Mouse (Mus musculus) hindbrain, embryonic 13.5 days (tissue): ENCODE measurements around the gene Arhgap18. TPM values are rescaled to one million over a fixed set of nuclear protein-coding genes. Genes with fewer than 3 reads are reported as not detected.

Experiments used
- ATAC-seq: fragments of 200-750 bp; cut with Nextera tagmentation; 2 replicates; pipeline ENCODE4 v1.8.0; 2017; ENCODE audit warnings: moderate TSS enrichment; ENCODE audit not compliant: low FRiP score
- H3K27ac ChIP-seq: fragments of 300-500 bp; sonication (generic); 2 replicates; pipeline ENCODE4 v1.5.1; 2015; ENCODE audit warnings: inconsistent platforms, mild to moderate bottlenecking, moderate library complexity
- H3K27me3 ChIP-seq: fragments of 300-500 bp; sonication (generic); 2 replicates; pipeline ENCODE4 v1.6.1; 2015; ENCODE audit warnings: mild to moderate bottlenecking, inconsistent platforms
- H3K36me3 ChIP-seq: fragments of 300-500 bp; sonication (generic); 2 replicates; pipeline ENCODE4 v1.6.1; 2015; ENCODE audit warnings: mild to moderate bottlenecking, inconsistent platforms
- H3K4me1 ChIP-seq: fragments of 300-500 bp; sonication (generic); replicated peaks from 2 replicates; pipeline ENCODE4 v1.6.1; 2015; ENCODE audit warnings: inconsistent platforms
- H3K4me2 ChIP-seq: fragments of 300-500 bp; sonication (generic); 2 replicates; pipeline ENCODE4 v1.6.1; 2015; ENCODE audit warnings: inconsistent platforms, mild to moderate bottlenecking, moderate library complexity
- H3K4me3 ChIP-seq: fragments of 300-500 bp; sonication (generic); 2 replicates; pipeline ENCODE4 v1.5.1; 2015; ENCODE audit warnings: mild to moderate bottlenecking, inconsistent platforms
- H3K9ac ChIP-seq: fragments of 300-500 bp; sonication (generic); 2 replicates; pipeline ENCODE4 v1.6.1; 2015; ENCODE audit warnings: mild to moderate bottlenecking, inconsistent platforms
- H3K9me3 ChIP-seq: fragments of 300-500 bp; sonication (generic); 2 replicates; pipeline ENCODE4 v1.6.1; 2016; ENCODE audit warnings: inconsistent platforms
- WGBS: fragments of 180-500 bp; shearing (Covaris S2); methylation state at CpG from one replicate; pipeline ENCODE4 v1.1.7; 2015; 5-methylcytosine and 5-hydroxymethylcytosine counted together
- polyA plus RNA-seq: library from polyadenylated mRNA; unstranded; fragments of >200 nt; fragmentation: Nextera tagmentation; extraction: Ambion mirVana; gene quantifications from 2 replicates; pipeline ENCODE4 v1.2.1, GENCODE M21; 2015

Gene Arhgap18
- polyA plus RNA-seq, 1 experiment from 2014 or later, result 14.0 TPM

DNA sequence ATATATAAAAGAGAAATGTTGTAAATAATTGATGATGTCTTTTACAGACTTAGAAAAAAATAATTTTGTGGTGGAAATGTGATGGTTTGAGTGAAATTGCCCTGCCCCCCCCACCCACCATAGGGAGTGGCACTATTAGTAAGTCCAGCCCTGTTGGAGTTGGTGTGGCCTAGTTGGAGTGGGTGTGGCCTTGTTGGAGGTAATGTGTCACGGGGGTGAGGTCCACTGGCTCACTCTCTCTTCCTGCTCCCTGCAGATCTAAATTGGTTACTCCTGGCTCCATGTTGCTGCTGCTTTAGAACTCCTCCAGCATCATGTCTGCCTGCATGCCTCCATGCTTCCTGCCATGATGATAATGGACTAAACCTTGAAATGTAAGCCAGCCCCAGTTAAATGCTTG lies 186.3 kb downstream of the Arhgap18 start:
- no peaks in the 10 kb centered on the region for H3K4me1 ChIP-seq
- no peaks in the 10 kb centered on the region for H3K27me3 ChIP-seq
- no peaks in the 10 kb centered on the region for H3K9me3 ChIP-seq
- no peak for ATAC-seq
- no peak overlapping the region for H3K9ac ChIP-seq
- H3K36me3 ChIP-seq, result no peaks in the 10 kb centered on the region
- H3K4me3 ChIP-seq, result no peak overlapping the region
- 71% methylated on average over 1 of the region's 1 CpGs for WGBS
- H3K4me2 ChIP-seq, result no peak overlapping the region
- H3K27ac ChIP-seq, result no peak overlapping the region

DNA sequence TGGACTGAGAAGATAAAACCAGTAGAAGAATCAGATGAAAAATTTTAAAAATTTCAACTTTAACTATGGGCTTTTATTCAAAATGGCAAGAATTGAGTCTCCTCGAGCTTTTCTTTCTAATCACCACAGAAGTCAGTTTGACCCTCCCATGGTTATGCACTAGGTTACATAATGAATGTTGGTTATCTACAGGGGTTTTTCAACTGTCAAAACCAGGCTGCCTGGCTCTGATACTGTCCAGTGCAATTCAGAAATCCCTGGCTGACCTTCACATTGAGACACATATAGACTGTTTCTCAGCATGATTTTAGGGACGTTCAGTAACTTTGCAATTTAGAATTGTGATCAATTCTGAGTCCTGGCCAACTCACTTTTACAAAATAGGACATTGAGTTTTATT lies 195.1 kb downstream of the Arhgap18 start:
- Histone ChIP-seq H3K4me2 (no peak overlapping the region), H3K9ac (no peak overlapping the region), H3K27me3 (no peaks in the 10 kb centered on the region), H3K27ac (no peak overlapping the region), H3K4me1 (no peaks in the 10 kb centered on the region), H3K36me3 (no peaks in the 10 kb centered on the region), H3K4me3 (no peak overlapping the region), H3K9me3 (no peaks in the 10 kb centered on the region)
- ATAC-seq, result no peak
- 82% methylated on average over 2 of the region's 2 CpGs for WGBS

- ATAC-seq, result no peak
- WGBS, result 78% methylated on average over 8 of the region's 8 CpGs
- Histone ChIP-seq H3K9me3 (no peaks in the 10 kb centered on the region), H3K4me2 (no peak overlapping the region), H3K4me1 (no peaks in the 10 kb centered on the region), H3K36me3 (no peaks in the 10 kb centered on the region), H3K27ac (no peak overlapping the region), H3K27me3 (no peaks in the 10 kb centered on the region), H3K9ac (no peak overlapping the region), H3K4me3 (no peak overlapping the region)
Measured at GRCm38 (mm10) chr10:26949667-26950066, 196.4 kb downstream of the Arhgap18 start.

- Histone ChIP-seq H3K27ac (no peak overlapping the region), H3K4me2 (no peak overlapping the region), H3K9me3 (no peaks in the 10 kb centered on the region), H3K36me3 (no peaks in the 10 kb centered on the region), H3K27me3 (no peaks in the 10 kb centered on the region), H3K4me3 (no peak overlapping the region), H3K9ac (no peak overlapping the region), H3K4me1 (no peaks in the 10 kb centered on the region)
- WGBS, result 91% methylated on average over 7 of the region's 7 CpGs
- no peak for ATAC-seq
Measured at GRCm38 (mm10) chr10:26950448-26950847, 197.2 kb downstream of the Arhgap18 start.

- no peak for ATAC-seq
- WGBS, result 83% methylated on average over 3 of the region's 3 CpGs
- Histone ChIP-seq H3K27me3 (no peaks in the 10 kb centered on the region), H3K9ac (no peak overlapping the region), H3K4me1 (no peaks in the 10 kb centered on the region), H3K27ac (no peak overlapping the region), H3K9me3 (no peaks in the 10 kb centered on the region), H3K4me2 (no peak overlapping the region), H3K4me3 (no peak overlapping the region), H3K36me3 (no peaks in the 10 kb centered on the region)
Measured at GRCm38 (mm10) chr10:26958513-26958912, 205.3 kb downstream of the Arhgap18 start.
